Comparison of ENCODE assay signal across 8 mouse cellular contexts in genomic region chr4:41274980-41275850, GRCm38 (mm10). TPM values are rescaled to one million over a fixed set of nuclear protein-coding genes. Genes with fewer than 3 reads are reported as not detected.
A peak's percentile ranks its signal among the peaks of the same experiment; 100 is the strongest.
DNase-seq lines count a peak whose midpoint lies in the region; ATAC-seq and TF ChIP-seq lines count a peak whose summit lies in the region.

Gene Ubap2, minus strand, starts transcription at chr4:41275144.

- under 1% methylated on average over 60 of the region's 60 CpGs for WGBS in forebrain, embryonic 11.5 days
- WGBS in heart, embryonic 16.5 days: under 1% methylated on average over 60 of the region's 60 CpGs
- under 1% methylated on average over 60 of the region's 60 CpGs for WGBS in liver, embryonic 15.5 days (ENCODE audit: insufficient replicate concordance)
- WGBS in neural tube, embryonic 12.5 days: under 1% methylated on average over 60 of the region's 60 CpGs

- no peak for TF ChIP-seq RAD21 in CH12.LX (IDR thresholded peaks at IDR 0.05; ENCODE audit: low read depth, low read length)

- DNase-seq in CH12.LX (ENCODE audit: extremely low read depth): peak; percentile 99
- peak; percentile 99 for DNase-seq in c-Kit-positive CD71-positive TER-119-negative erythroid progenitor cells, embryonic 14.5 days (ENCODE audit: low read depth)
- DNase-seq in forebrain, embryonic 11.5 days (ENCODE audit: low spot score): peak; percentile 97
- DNase-seq in kidney, postnatal 36 days: peak; percentile 99
- peak; percentile 99 for DNase-seq in telencephalon, adult 2 months (ENCODE audit: low read depth, low spot score)

- H3K79me2 ChIP-seq in CH12.LX (replicated peaks; ENCODE audit: control insufficient read depth, extremely low read depth, insufficient read depth, poor library complexity, severe bottlenecking): peaks cover 44% of the 10 kb centered on the region

- dilution Hi-C loops in CH12.LX (cut with MboI; ENCODE audit: extremely low pct_ligation_motif_present, extremely low pct_unique_long_range_greater_than_20kb, low sequenced_read_pairs): no loop called here

- peak; percentile 98 for ATAC-seq in forebrain, embryonic 11.5 days (replicated peaks; ENCODE audit: low FRiP score)
- ATAC-seq in heart, embryonic 16.5 days (replicated peaks; ENCODE audit: extremely low read depth, insufficient read depth, low FRiP score): peak; percentile 97
- ATAC-seq in liver, embryonic 15.5 days (ENCODE audit: insufficient read depth): peak; percentile 94
- ATAC-seq in neural tube, embryonic 12.5 days (ENCODE audit: low FRiP score, low read depth): peak; percentile 98

- in situ Hi-C loops in CH12.LX (cut with MboI; ENCODE audit: low pct_ligation_motif_present, low pct_unique_long_range_greater_than_20kb, low sequenced_read_pairs): no loop called here

- H3K4me1 ChIP-seq in CH12.LX (ENCODE audit: control insufficient read depth in 1 of 2, insufficient read depth in 2 of 2): peaks cover 0 to 35% of the 10 kb centered on the region in 2 experiments; a peak in 2 of 4 replicates
- peaks cover 3% of the 10 kb centered on the region; the same call in 1 of the 2 replicates for H3K4me1 ChIP-seq in forebrain, embryonic 11.5 days (replicated peaks; ENCODE audit: control insufficient read depth, insufficient read depth, low read length)
- H3K4me1 ChIP-seq in heart, embryonic 16.5 days (ENCODE audit: control insufficient read depth, insufficient read depth, low read length): peaks cover 25% of the 10 kb centered on the region
- H3K4me1 ChIP-seq in liver, embryonic 15.5 days (replicated peaks): peaks cover 47% of the 10 kb centered on the region
- H3K4me1 ChIP-seq in neural tube, embryonic 12.5 days: peaks cover 17% of the 10 kb centered on the region

- peaks cover 7 to 19% of the 10 kb centered on the region in 2 experiments for H3K36me3 ChIP-seq in CH12.LX (replicated peaks in 1 of 2; ENCODE audit: control insufficient read depth in 1 of 2, insufficient read depth in 1 of 2, low read length in 1 of 2)
- peaks cover 3% of the 10 kb centered on the region; the same call in 1 of the 2 replicates for H3K36me3 ChIP-seq in forebrain, embryonic 11.5 days (ENCODE audit: control insufficient read depth, insufficient read depth, low read length)
- peaks cover 6% of the 10 kb centered on the region; the same call in 1 of the 2 replicates for H3K36me3 ChIP-seq in heart, embryonic 16.5 days (ENCODE audit: control insufficient read depth, insufficient read depth)
- peaks cover 12% of the 10 kb centered on the region for H3K36me3 ChIP-seq in liver, embryonic 15.5 days (replicated peaks)
- H3K36me3 ChIP-seq in neural tube, embryonic 12.5 days: peaks cover 9% of the 10 kb centered on the region; the same call in 1 of the 2 replicates

- TF ChIP-seq CTCF in CH12.LX (conservative IDR thresholded peaks at IDR 0.05 in 1 of 2, IDR thresholded peaks at IDR 0.05 in 1 of 2; ENCODE audit: low read depth in 2 of 2, low read length in 2 of 2): no peak

- H3K4me2 ChIP-seq in CH12.LX (ENCODE audit: insufficient read depth, low read depth, poor library complexity, severe bottlenecking): peak within 1 kb of the TSS; percentile 97
- H3K4me2 ChIP-seq in forebrain, embryonic 11.5 days (ENCODE audit: low read depth, low read length, severe bottlenecking): peak within 1 kb of the TSS; percentile 61
- peak within 1 kb of the TSS; percentile 86 for H3K4me2 ChIP-seq in heart, embryonic 16.5 days (ENCODE audit: low read depth, low read length)
- peak within 1 kb of the TSS; percentile 87 for H3K4me2 ChIP-seq in liver, embryonic 15.5 days
- H3K4me2 ChIP-seq in neural tube, embryonic 12.5 days (replicated peaks): peak within 1 kb of the TSS; percentile 64

- no peaks in the 10 kb centered on the region for H3K27me3 ChIP-seq in CH12.LX (replicated peaks)
- no peaks in the 10 kb centered on the region for H3K27me3 ChIP-seq in forebrain, embryonic 11.5 days (ENCODE audit: control insufficient read depth, insufficient read depth, low read length)
- no peaks in the 10 kb centered on the region for H3K27me3 ChIP-seq in heart, embryonic 16.5 days (ENCODE audit: control insufficient read depth, insufficient read depth, low read length)
- no peaks in the 10 kb centered on the region for H3K27me3 ChIP-seq in liver, embryonic 15.5 days
- no peaks in the 10 kb centered on the region for H3K27me3 ChIP-seq in neural tube, embryonic 12.5 days (replicated peaks)

- H3K27ac ChIP-seq in CH12.LX (ENCODE audit: insufficient read depth, low read depth): peak within 1 kb of the TSS; percentile 70
- H3K27ac ChIP-seq in forebrain, embryonic 11.5 days (ENCODE audit: low read depth, low read length): peak within 1 kb of the TSS; percentile 84
- H3K27ac ChIP-seq in heart, embryonic 16.5 days (ENCODE audit: low read length): peak within 1 kb of the TSS; percentile 90
- peak within 1 kb of the TSS; percentile 91 for H3K27ac ChIP-seq in liver, embryonic 15.5 days (replicated peaks)
- peak within 1 kb of the TSS; percentile 57 for H3K27ac ChIP-seq in neural tube, embryonic 12.5 days

- no peak for TF ChIP-seq EP300 in CH12.LX (IDR thresholded peaks at IDR 0.05; ENCODE audit: low read length)

- no peaks in the 10 kb centered on the region for H3K9me3 ChIP-seq in CH12.LX (replicated peaks; ENCODE audit: low read length)
- no peaks in the 10 kb centered on the region for H3K9me3 ChIP-seq in forebrain, embryonic 11.5 days (ENCODE audit: control insufficient read depth, low read length)
- H3K9me3 ChIP-seq in heart, embryonic 16.5 days (replicated peaks; ENCODE audit: control insufficient read depth, low read length): no peaks in the 10 kb centered on the region
- H3K9me3 ChIP-seq in liver, embryonic 15.5 days (replicated peaks): no peaks in the 10 kb centered on the region
- no peaks in the 10 kb centered on the region for H3K9me3 ChIP-seq in neural tube, embryonic 12.5 days

- H3K4me3 ChIP-seq in CH12.LX (replicated peaks in 1 of 3; ENCODE audit: low read depth in 2 of 3, low read length in 2 of 3, poor library complexity in 1 of 3): peak within 1 kb of the TSS; percentile 63 to 91 (median 75)
- H3K4me3 ChIP-seq in forebrain, embryonic 11.5 days (ENCODE audit: low read depth, low read length): peak within 1 kb of the TSS; percentile 86
- peak within 1 kb of the TSS; percentile 91 for H3K4me3 ChIP-seq in heart, embryonic 16.5 days (ENCODE audit: low read length)
- peak within 1 kb of the TSS; percentile 93 for H3K4me3 ChIP-seq in liver, embryonic 15.5 days (replicated peaks)
- peak within 1 kb of the TSS; percentile 71 for H3K4me3 ChIP-seq in neural tube, embryonic 12.5 days

- peak within 1 kb of the TSS; percentile 55 for H3K9ac ChIP-seq in CH12.LX (ENCODE audit: insufficient read depth, low read depth)
- H3K9ac ChIP-seq in forebrain, embryonic 11.5 days (ENCODE audit: low read length): peak within 1 kb of the TSS; percentile 92
- H3K9ac ChIP-seq in heart, embryonic 16.5 days (ENCODE audit: low read length): peak within 1 kb of the TSS; percentile 96
- H3K9ac ChIP-seq in liver, embryonic 15.5 days: peak within 1 kb of the TSS; percentile 89
- H3K9ac ChIP-seq in neural tube, embryonic 12.5 days: peak within 1 kb of the TSS; percentile 84

- peak; percentile 91 for TF ChIP-seq POLR2A in CH12.LX (IDR thresholded peaks at IDR 0.05; ENCODE audit: low read depth, low read length)

TF ChIP-seq in CH12.LX, 34 proteins besides CTCF, POLR2A, EP300 and RAD21 (continues in another document):
- peak; percentile 98 for TF ChIP-seq MAX (IDR thresholded peaks at IDR 0.05; ENCODE audit: low read length)
- no peak for TF ChIP-seq ZKSCAN1 (IDR thresholded peaks at IDR 0.05; ENCODE audit: borderline replicate concordance, low read depth, low read length)
- TF ChIP-seq ZC3H11A (IDR thresholded peaks at IDR 0.05; ENCODE audit: low read depth, low read length): no peak
- TF ChIP-seq UBTF (IDR thresholded peaks at IDR 0.05; ENCODE audit: low read depth, low read length): no peak
- 0 out of 2 replicates have a peak, but pooled peaks have one; percentile 36 for TF ChIP-seq MEF2A (IDR thresholded peaks at IDR 0.05; ENCODE audit: borderline replicate concordance, low read depth, low read length)
- peak; percentile 89 for TF ChIP-seq MXI1 (IDR thresholded peaks at IDR 0.05; ENCODE audit: low read depth, low read length)
- peak; percentile 39; the same call in 1 of the 2 replicates for TF ChIP-seq POLR2AphosphoS2 (IDR thresholded peaks at IDR 0.05; ENCODE audit: low read depth, low read length)
- peak; percentile 75 for TF ChIP-seq NRF1 (IDR thresholded peaks at IDR 0.05; ENCODE audit: low read depth, low read length)
- TF ChIP-seq NELFE (IDR thresholded peaks at IDR 0.05; ENCODE audit: low read depth, low read length): peak; percentile 86
- peak; percentile 97 for TF ChIP-seq E2F4 (IDR thresholded peaks at IDR 0.05; ENCODE audit: insufficient replicate concordance, low read depth, low read length)
- no peak for TF ChIP-seq SMC3 (IDR thresholded peaks at IDR 0.05; ENCODE audit: low read depth, low read length)
- peak; percentile 71; the same call in 1 of the 2 replicates for TF ChIP-seq KAT2A (IDR thresholded peaks at IDR 0.05; ENCODE audit: insufficient replicate concordance, low read length)
- TF ChIP-seq TCF12 (IDR thresholded peaks at IDR 0.05; ENCODE audit: low read depth, low read length): peak; percentile 76; the same call in 1 of the 2 replicates
- no peak for TF ChIP-seq MAFK (IDR thresholded peaks at IDR 0.05; ENCODE audit: insufficient replicate concordance, low read length)
- peak; percentile 88 for TF ChIP-seq USF1 (IDR thresholded peaks at IDR 0.05; ENCODE audit: low read depth, low read length)
- TF ChIP-seq GABPA (IDR thresholded peaks at IDR 0.05; ENCODE audit: insufficient replicate concordance, low read depth, low read length): no peak; the same call in 1 of the 2 replicates
- TF ChIP-seq ZMIZ1 (IDR thresholded peaks at IDR 0.05; ENCODE audit: low read depth, low read length): no peak
- TF ChIP-seq RCOR1 (conservative IDR thresholded peaks at IDR 0.05; ENCODE audit: low read depth, low read length): no peak
- peak; percentile 52 for TF ChIP-seq ETS1 (conservative IDR thresholded peaks at IDR 0.05; ENCODE audit: low read depth, low read length)
- no peak for TF ChIP-seq MAZ (IDR thresholded peaks at IDR 0.05; ENCODE audit: low read depth, low read length)
- peak; percentile 52; the same call in 1 of the 2 replicates for TF ChIP-seq ELF1 (IDR thresholded peaks at IDR 0.05; ENCODE audit: low read depth, low read length)
- TF ChIP-seq PAX5 (IDR thresholded peaks at IDR 0.05; ENCODE audit: low read length): no peak

RNA-seq across cellular contexts. Expression of gene Ubap2, which starts in this region (rescaled TPM):
- total RNA-seq in CH12.LX (2012; rRNA removed) (17.2 and 17.4 TPM in 2 replicates), CH12.LX (2014; rRNA removed) (5.4 and 5.7 TPM in 2 replicates)
- 115 and 135 TPM in 2 replicates for polyA plus RNA-seq in CH12.LX (2012; ENCODE audit: insufficient read length, low read depth)
- polyA plus RNA-seq in forebrain, embryonic 11.5 days (2014; fragmentation: Nextera tagmentation; extraction: Ambion mirVana): 92.1 and 97.3 TPM in 2 replicates
- polyA plus RNA-seq in heart, embryonic 16.5 days (2015; fragmentation: Nextera tagmentation; extraction: Ambion mirVana): 50.8 and 59.2 TPM in 2 replicates
- 22.9 and 25.0 TPM in 2 replicates for polyA plus RNA-seq in liver, embryonic 15.5 days (2015; fragmentation: Nextera tagmentation; extraction: Ambion mirVana)
- polyA plus RNA-seq in neural tube, embryonic 12.5 days (2016; fragmentation: Nextera tagmentation; extraction: Ambion mirVana): 68.4 and 78.4 TPM in 2 replicates

Comparison
In these comparisons a context has a peak if more than half of its experiments do, and no peak if none do; other contexts are left out.
1. Peak in every context shown above with its lines: DNase-seq, ATAC-seq, H3K4me3 ChIP-seq and H3K27ac ChIP-seq.